Mouse (Mus musculus): ENCODE results near the gene Tesmin. TPM values are rescaled to one million over a fixed set of nuclear protein-coding genes. Genes with fewer than 3 reads are reported as not detected.

The Tesmin gene
- polyA plus RNA-seq, 1 experiment from 2014 or later, result 0.66 TPM

DNA sequence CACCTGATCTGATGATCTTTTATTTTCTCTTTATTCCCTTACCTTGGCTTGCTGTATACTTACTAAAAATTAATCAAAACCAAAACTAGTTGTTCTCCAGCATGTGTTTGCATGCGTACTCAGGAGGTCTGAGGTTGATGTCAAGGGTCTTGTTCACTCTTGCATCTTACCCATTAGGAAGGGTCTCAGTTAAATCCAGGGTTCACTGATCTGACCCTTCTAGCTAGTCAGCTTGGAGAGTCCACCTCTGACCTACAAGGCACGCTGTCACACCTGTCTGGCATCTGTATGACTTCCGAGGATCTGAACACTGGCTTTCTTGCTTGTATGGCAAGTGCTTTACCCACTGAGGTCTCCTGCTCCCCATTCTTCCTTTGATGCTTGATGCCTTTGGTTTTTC, 62.1 kb downstream of the Tesmin start:
- peak; percentile 35; the same call in 1 of the 2 replicates for ATAC-seq (ENCODE audit: low FRiP score, low read depth)
- Histone ChIP-seq H3K4me1 (replicated peaks) (peaks cover 12% of the 10 kb centered on the region), H3K27me3 (no peaks in the 10 kb centered on the region), H3K4me3 (no peak overlapping the region), H3K9ac (no peak overlapping the region), H3K36me3 (peaks cover 25% of the 10 kb centered on the region), H3K9me3 (no peaks in the 10 kb centered on the region), H3K27ac (replicated peaks) (no peak overlapping the region), H3K4me2 (no peak overlapping the region)
- WGBS, result 96% methylated on average over 3 of the region's 3 CpGs

DNA sequence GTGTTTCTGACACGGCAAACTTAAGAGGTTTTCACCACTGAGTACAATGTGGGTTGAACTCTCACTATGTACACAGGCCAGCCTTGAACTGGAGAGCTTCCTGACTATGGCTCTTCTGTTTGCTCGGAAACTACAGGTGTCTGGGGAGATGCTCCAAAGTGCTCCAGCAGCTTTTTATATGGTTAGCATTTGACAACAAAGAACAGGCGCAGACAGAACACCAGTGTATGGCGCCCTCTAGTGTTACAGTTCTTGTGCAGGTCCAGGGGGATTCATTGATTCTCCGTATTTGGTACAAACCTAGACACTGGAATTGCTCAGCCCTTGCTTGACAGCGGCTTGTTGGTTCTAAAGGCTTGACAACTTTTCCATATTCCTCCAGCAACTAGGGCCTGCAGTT, 62.5 kb downstream of the Tesmin start:
- H3K36me3 ChIP-seq, result peaks cover 30% of the 10 kb centered on the region
- H3K9me3 ChIP-seq, result no peaks in the 10 kb centered on the region
- H3K4me1 ChIP-seq (replicated peaks), result peaks cover 12% of the 10 kb centered on the region
- no peaks in the 10 kb centered on the region for H3K27me3 ChIP-seq
- ATAC-seq (ENCODE audit: low FRiP score, low read depth), result peak; percentile 86
- no peak overlapping the region for H3K4me2 ChIP-seq
- 0 out of 2 replicates have a peak overlapping the region, but pooled peaks have one; percentile 17 for H3K27ac ChIP-seq (replicated peaks)
- no peak overlapping the region for H3K9ac ChIP-seq
- no peak overlapping the region for H3K4me3 ChIP-seq
- WGBS, result 20% methylated on average over 6 of the region's 6 CpGs

DNA sequence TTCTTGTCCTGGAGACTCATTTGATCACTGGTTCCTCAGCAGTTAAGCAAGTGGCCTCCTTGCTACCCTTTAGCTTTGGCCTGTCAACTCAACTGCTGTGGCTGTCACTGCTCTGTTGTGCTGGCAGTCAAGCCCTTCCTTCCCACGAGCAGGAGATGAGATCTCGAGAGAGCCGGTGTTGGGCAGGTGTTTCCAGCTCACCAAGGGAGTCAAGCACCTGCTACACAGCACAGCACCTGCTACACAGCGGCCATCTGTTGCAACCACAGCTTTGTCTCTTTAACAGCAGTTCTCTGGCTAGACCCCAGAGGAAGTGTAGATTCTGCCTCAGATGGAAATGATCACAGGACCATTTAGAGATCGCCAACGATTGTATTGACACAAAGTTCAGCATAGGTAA, 63.0 kb downstream of the Tesmin start:
- Histone ChIP-seq H3K27ac (replicated peaks) (0 out of 2 replicates have a peak overlapping the region, but pooled peaks have one; percentile 17), H3K9me3 (no peaks in the 10 kb centered on the region), H3K9ac (no peak overlapping the region), H3K4me1 (replicated peaks) (peaks cover 12% of the 10 kb centered on the region), H3K27me3 (no peaks in the 10 kb centered on the region), H3K36me3 (peaks cover 34% of the 10 kb centered on the region), H3K4me3 (no peak overlapping the region), H3K4me2 (no peak overlapping the region)
- WGBS, result 46% methylated on average over 6 of the region's 6 CpGs
- ATAC-seq (ENCODE audit: low FRiP score, low read depth), result 0 out of 2 replicates have a peak, but pooled peaks have one; percentile 28

Other genes starting within 250 kb of the Tesmin start
- 105 and 106 TPM in 2 replicates for gene Mrpl21, start 106.0 kb upstream of the Tesmin start, polyA plus RNA-seq (2015; fragmentation: Nextera tagmentation; extraction: Ambion mirVana)
- 9.9 and 11.6 TPM in 2 replicates for gene Ighmbp2, start 105.8 kb upstream of the Tesmin start, polyA plus RNA-seq (2015; fragmentation: Nextera tagmentation; extraction: Ambion mirVana)
- gene Cpt1a, start 66.5 kb upstream of the Tesmin start, polyA plus RNA-seq (2015; fragmentation: Nextera tagmentation; extraction: Ambion mirVana), result 17.7 and 18.2 TPM in 2 replicates
- gene Gal, start 25.7 kb downstream of the Tesmin start, polyA plus RNA-seq (2015; fragmentation: Nextera tagmentation; extraction: Ambion mirVana), result 23.8 and 24.1 TPM in 2 replicates
- gene Ppp6r3, start 186.9 kb downstream of the Tesmin start, polyA plus RNA-seq (2015; fragmentation: Nextera tagmentation; extraction: Ambion mirVana), result 56.4 and 56.7 TPM in 2 replicates

Data from hindbrain, embryonic 15.5 days (tissue).